ENCODE assay signal across 13 mouse cellular contexts in the genomic region with DNA sequence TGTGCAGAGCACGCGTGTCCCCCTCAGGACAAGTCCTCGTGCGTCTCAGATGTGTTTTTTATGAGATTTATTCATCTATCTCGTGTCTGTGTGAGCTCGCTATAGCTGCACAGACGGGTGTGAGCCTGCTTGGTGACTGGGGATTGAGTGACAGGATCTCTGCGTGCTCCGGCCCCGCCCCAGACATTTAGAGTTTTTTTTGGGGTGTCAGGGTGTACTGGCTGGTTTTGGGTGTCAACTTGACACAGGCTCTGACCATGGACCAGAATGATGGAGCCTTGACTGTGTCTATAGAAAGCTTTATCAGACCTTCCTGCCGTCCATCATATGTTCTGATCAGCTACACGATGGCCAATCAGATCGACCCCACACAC. TPM values are rescaled to one million over a fixed set of nuclear protein-coding genes. Genes with fewer than 3 reads are reported as not detected.
"Had no signal": no experiment of that assay in that cellular context is flagged by ENCODE, and none has a peak within 500 bp of the region (broad histone marks: within the 10 kb centered on the region; RNA-seq: fewer than 3 reads in every experiment).

No protein-coding gene starts in this region.

- H3K9ac ChIP-seq: limb, embryonic 13.5 days; liver, embryonic 14.5 days had no signal

- H3K4me1 ChIP-seq: midbrain, embryonic 12.5 days had no signal

- H3K27ac ChIP-seq: kidney, postnatal 0 days; limb, embryonic 13.5 days; liver, embryonic 14.5 days; midbrain, embryonic 12.5 days; stomach, postnatal 0 days had no signal

- H3K36me3 ChIP-seq: limb, embryonic 13.5 days; midbrain, embryonic 12.5 days had no signal

- DNase-seq: kidney, adult 11 months; kidney, adult 9 months; kidney, postnatal 36 days; left cerebral cortex, postnatal 4 days; lung, adult 18-20 months had no signal

- H3K4me3 ChIP-seq: midbrain, embryonic 12.5 days; myocyte had no signal

- H3K9me3 ChIP-seq: limb, embryonic 13.5 days; midbrain, embryonic 12.5 days had no signal

RNA-seq across cellular contexts. Expression of gene Lcn4, which starts 8.6 kb away (rescaled TPM):
- polyA plus RNA-seq: kidney, postnatal 0 days; limb, embryonic 13.5 days; liver, adult 2 months; liver, embryonic 14.5 days; lung, embryonic 16.5 days; midbrain, embryonic 12.5 days; myocyte; stomach, postnatal 0 days had no signal
